Mouse (Mus musculus): ENCODE results near the gene Sema7a. TPM values are rescaled to one million over a fixed set of nuclear protein-coding genes. Genes with fewer than 3 reads are reported as not detected.
A peak's percentile ranks its signal among the peaks of the same experiment; 100 is the strongest.

Gene Sema7a
- polyA plus RNA-seq, 1 experiment from 2014 or later, result 0.26 TPM

DNA sequence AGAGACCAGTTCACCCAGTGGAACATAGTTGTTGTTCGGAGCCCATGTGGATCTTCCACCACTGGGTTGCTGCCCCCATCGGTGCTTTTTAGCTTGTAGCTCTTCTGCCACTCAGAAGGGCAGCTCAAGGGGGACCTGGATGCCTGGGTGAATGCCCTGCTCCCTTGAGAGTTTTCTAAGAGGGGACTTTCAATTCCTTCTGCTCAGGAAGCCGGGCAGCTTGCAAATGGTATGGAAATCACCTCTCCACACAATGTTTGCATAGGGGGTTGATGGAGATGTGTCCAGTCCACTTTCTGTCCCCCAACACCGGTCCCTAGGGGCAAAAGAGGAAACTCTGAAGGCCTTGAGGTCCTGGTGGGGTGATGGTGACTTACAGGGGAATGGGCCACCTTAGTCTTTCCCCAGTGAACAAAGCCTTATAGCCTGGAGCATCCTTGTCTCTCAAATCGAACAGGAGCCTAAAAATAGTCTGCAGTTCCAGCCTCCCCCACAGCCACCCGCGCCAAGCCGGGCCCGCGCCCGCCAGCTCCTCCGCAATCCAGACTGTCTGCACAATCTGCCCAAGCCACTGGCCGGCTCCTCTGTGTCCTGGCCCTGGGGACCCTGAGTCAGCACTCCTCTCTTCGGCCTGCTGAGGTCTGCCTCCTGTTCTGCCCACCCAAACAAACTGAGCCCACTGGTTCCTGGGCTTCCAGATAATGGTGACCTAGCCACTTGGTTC is 27.5 kb downstream of the Sema7a start:
- 84% methylated on average over 14 of the region's 14 CpGs for WGBS
- Histone ChIP-seq H3K36me3 (no peaks in the 10 kb centered on the region), H3K27me3 (ENCODE audit: low read depth, poor library complexity, severe bottlenecking) (no peaks in the 10 kb centered on the region), H3K9me3 (replicated peaks) (no peaks in the 10 kb centered on the region), H3K27ac (no peak overlapping the region), H3K4me1 (peaks cover 50% of the 10 kb centered on the region), H3K4me3 (no peak overlapping the region)
- no peak for DNase-seq (ENCODE audit: low spot score)

DNA sequence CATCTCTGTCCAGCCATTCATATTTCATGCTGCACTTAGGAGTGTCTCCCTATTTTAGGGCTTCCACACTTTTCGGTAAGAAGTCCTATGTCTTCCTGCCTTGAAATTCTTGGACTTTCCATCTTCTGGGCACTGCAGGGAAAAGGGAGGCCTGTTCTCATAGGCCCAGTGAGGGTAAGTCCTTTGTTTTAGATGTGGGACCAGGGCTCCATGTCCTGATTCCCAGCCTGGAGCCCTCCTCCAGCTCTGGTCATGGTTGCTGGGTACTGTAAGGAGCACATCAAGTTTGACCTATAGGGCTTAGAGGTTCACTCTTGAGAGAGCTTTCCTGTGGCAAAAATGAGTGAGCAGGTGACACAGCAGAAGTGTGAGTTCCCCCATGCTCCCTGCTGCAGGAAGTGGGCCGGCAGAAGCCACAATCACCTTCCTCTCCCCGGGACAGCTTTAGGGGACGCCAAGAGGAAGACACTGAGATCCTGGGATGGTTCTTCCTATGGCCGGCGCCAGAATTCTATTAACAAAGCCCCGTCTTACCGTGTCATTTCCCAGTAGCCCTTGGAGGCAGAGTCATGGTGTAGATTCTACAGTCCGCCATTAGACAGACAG is 28.4 kb downstream of the Sema7a start:
- 80% methylated on average over 9 of the region's 9 CpGs for WGBS

GRCm38 (mm10) chr9:57968783-57969542 is 29.1 kb downstream of the Sema7a start:
- Histone ChIP-seq H3K36me3 (no peaks in the 10 kb centered on the region), H3K27ac (0 out of 2 replicates have a peak overlapping the region, but pooled peaks have one; percentile 20), H3K4me3 (no peak overlapping the region), H3K9me3 (replicated peaks) (no peaks in the 10 kb centered on the region), H3K4me1 (peaks cover 58% of the 10 kb centered on the region), H3K27me3 (ENCODE audit: low read depth, poor library complexity, severe bottlenecking) (no peaks in the 10 kb centered on the region)
- WGBS, result 88% methylated on average over 8 of the region's 8 CpGs
- DNase-seq (ENCODE audit: low spot score), result no peak

More for the DNA sequence above, 28.4 kb downstream of the Sema7a start:
- Histone ChIP-seq H3K27me3 (ENCODE audit: low read depth, poor library complexity, severe bottlenecking) (no peaks in the 10 kb centered on the region), H3K9me3 (replicated peaks) (no peaks in the 10 kb centered on the region), H3K27ac (0 out of 2 replicates have a peak overlapping the region, but pooled peaks have one; percentile 20), H3K4me1 (peaks cover 51% of the 10 kb centered on the region), H3K36me3 (no peaks in the 10 kb centered on the region), H3K4me3 (no peak overlapping the region)
- DNase-seq (ENCODE audit: low spot score), result no peak

DNA sequence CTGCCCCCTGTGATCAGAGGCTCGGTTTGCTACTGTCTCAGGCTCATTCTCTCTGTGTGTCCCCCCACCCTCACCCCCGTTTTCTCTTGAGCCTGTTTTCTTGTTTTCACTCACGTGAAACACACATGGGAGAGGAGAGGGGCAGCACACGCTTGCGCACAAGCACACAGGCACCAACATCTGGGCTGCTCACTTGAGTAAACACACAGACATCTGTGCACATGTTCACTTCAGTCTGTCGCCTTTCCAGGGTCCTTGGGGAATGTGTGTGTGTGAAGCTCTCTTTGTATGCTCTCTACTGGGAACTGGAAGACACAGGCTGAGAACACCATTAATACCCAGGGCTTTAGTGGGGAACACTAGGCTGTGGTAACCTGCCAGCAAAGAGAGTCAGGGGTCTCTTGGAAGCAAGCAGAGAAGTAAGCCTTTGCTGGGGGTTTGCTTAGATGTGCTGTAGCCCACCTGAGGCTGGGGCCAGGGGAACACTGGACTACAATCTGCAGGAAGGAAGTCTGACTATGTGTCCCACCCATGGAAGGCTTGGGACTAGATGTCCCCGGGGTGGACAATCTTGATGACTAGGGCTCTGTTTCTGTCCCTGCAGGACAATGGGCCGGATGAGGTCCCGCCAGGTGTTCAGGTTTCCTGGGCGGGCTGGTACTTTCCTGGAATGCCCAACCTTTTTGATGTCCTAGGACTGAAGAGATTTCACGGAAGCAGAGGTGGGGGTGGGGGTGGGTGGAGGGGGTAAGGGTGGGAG is 30.0 kb downstream of the Sema7a start:
- WGBS, result 78% methylated on average over 11 of the region's 11 CpGs
- H3K9me3 ChIP-seq (replicated peaks), result no peaks in the 10 kb centered on the region
- H3K4me1 ChIP-seq, result peaks cover 61% of the 10 kb centered on the region
- H3K27ac ChIP-seq, result peak overlapping the region; percentile 58
- H3K4me3 ChIP-seq, result no peak overlapping the region
- no peaks in the 10 kb centered on the region for H3K36me3 ChIP-seq
- DNase-seq (ENCODE audit: low spot score), result no peak
- no peaks in the 10 kb centered on the region for H3K27me3 ChIP-seq (ENCODE audit: low read depth, poor library complexity, severe bottlenecking)

DNA sequence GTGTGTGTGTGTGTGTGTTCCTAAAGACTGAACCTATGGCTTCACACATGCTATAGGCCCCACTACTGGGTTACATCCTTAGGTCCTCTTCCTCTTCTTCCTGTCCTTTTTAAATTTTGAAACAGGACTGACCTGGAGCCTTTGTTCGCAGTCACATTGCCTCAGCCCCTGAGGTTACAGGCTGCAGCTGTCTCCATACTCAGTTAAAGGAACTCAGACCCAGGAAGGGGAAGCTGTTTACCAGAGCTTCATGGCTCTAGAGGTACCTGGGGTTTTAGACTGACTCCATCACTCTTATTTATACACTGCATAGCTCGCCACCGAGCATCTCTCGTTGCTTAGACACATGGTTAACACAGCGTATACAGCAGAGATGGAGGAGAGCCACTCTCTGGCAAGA is 31.5 kb downstream of the Sema7a start:
- H3K36me3 ChIP-seq, result no peaks in the 10 kb centered on the region
- peak overlapping the region; percentile 89 for H3K27ac ChIP-seq

GRCm38 (mm10) chr9:57972141-57972591 is 32.3 kb downstream of the Sema7a start:
- Histone ChIP-seq H3K27ac (peak overlapping the region; percentile 89), H3K4me1 (peaks cover 49% of the 10 kb centered on the region), H3K9me3 (replicated peaks) (no peaks in the 10 kb centered on the region), H3K4me3 (peak overlapping the region; percentile 12; the same call in 1 of the 2 replicates), H3K27me3 (ENCODE audit: low read depth, poor library complexity, severe bottlenecking) (no peaks in the 10 kb centered on the region), H3K36me3 (no peaks in the 10 kb centered on the region)
- 69% methylated on average over 9 of the region's 9 CpGs for WGBS
- DNase-seq (ENCODE audit: low spot score), result peak; percentile 52

More for the DNA sequence above, 31.5 kb downstream of the Sema7a start:
- Histone ChIP-seq H3K4me3 (no peak overlapping the region), H3K9me3 (replicated peaks) (no peaks in the 10 kb centered on the region), H3K27me3 (ENCODE audit: low read depth, poor library complexity, severe bottlenecking) (no peaks in the 10 kb centered on the region), H3K4me1 (peaks cover 49% of the 10 kb centered on the region)
- WGBS, result 97% methylated on average over 5 of the region's 5 CpGs
- no peak for DNase-seq (ENCODE audit: low spot score)

DNA sequence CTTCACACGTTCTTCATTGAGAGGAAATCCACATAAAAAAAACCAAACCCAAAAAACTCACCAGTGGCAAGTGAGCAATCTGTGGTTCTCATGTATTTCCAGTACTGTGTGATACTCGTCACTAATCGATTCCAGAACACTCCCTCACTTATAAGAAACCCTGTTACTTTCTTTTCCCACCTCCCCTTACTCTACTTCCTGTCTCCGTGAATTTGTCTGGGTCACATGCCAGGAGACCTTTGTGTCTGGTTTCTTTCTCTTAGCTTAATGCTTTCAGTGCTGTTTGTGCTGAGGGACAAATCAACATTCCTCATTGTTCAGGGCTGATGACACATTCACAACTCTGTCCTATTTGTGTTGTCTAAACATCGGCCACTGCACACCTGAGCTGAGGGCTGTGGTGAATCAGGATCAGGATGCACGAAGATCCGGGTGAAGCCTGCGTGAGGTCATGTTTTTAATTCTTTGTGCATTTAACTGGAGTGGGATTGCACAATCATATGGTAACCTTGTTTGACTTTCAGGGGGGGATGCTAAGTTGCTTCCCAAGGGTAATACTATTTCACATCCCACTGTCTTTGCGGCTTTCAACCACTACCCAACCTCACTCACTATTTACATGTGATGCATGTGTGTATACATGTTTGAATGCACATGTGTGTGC is 33.0 kb downstream of the Sema7a start:
- H3K9me3 ChIP-seq (replicated peaks), result no peaks in the 10 kb centered on the region
- no peaks in the 10 kb centered on the region for H3K27me3 ChIP-seq (ENCODE audit: low read depth, poor library complexity, severe bottlenecking)
- H3K27ac ChIP-seq, result peak overlapping the region; percentile 89
- no peak for DNase-seq (ENCODE audit: low spot score)
- no peaks in the 10 kb centered on the region for H3K36me3 ChIP-seq
- peak overlapping the region; percentile 12; the same call in 1 of the 2 replicates for H3K4me3 ChIP-seq
- WGBS, result 54% methylated on average over 9 of the region's 9 CpGs
- peaks cover 45% of the 10 kb centered on the region for H3K4me1 ChIP-seq

DNA sequence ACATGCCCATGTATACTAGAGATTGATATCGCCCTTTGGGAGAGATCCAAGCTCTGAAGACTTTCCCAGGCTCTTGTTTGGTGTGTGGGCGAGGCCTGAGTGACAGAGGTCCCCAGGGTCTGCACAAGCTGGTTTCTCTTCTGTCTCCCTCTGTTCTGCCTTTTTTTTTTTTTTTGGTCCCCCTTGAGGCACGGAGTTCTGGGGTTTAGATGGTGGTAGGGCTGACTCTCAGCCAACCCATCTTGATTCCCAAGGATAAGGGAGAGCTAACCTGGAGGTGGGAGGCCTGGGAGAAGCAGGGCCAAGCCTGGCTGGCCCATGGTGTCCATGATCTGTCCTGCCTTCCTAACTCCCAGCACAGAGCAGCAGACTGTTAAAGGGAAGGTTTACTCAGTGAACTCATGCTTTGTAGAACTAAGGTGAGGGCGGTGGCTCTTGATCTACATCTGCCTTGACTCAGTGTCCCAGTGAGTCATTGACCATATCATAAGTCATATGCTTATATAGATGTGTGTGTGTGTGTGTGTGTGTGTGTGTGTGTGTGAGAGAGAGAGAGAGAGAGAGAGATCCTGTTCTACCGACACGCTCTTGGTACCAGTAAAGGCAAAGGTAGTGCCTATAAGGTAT is 33.6 kb downstream of the Sema7a start:
- H3K4me3 ChIP-seq, result no peak overlapping the region
- H3K4me1 ChIP-seq, result peaks cover 45% of the 10 kb centered on the region
- 87% methylated on average over 6 of the region's 6 CpGs for WGBS
- peak overlapping the region; percentile 89 for H3K27ac ChIP-seq
- no peaks in the 10 kb centered on the region for H3K27me3 ChIP-seq (ENCODE audit: low read depth, poor library complexity, severe bottlenecking)
- H3K9me3 ChIP-seq (replicated peaks), result no peaks in the 10 kb centered on the region
- H3K36me3 ChIP-seq, result no peaks in the 10 kb centered on the region
- no peak for DNase-seq (ENCODE audit: low spot score)

- H3K27ac ChIP-seq, result peak overlapping the region; percentile 59
- no peaks in the 10 kb centered on the region for H3K36me3 ChIP-seq
Observed at GRCm38 (mm10) chr9:57974221-57974620, 34.3 kb downstream of the Sema7a start.

DNA sequence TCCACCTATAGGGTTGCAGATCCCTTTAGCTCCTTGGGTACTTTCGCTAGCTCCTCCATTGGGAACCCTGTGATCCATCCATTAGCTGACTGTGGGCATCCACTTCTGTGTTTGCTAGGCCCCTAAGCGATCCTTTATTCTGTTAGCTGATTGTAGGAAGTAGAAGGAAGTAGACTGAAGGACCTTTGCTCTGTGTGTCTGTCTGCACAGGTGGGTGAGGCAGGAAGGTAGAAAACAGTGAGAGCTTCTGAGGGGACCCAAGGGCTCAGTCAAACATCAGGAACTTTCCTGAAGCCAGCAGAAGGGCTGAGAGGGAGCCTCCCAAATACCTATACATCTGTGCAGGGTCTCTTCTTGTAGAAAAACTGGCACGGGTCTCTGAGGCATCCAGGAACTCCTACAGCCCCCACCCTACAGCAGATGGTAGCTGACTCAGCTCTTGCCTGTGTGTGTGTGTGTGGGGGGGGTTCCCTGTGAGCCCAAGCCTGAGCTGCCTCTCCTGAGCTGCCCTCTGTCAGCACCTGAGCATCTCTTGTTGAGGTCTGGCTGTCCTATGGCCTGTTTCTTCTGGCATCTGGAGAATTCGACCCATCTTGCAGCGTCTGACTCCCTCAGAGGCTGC is 35.4 kb downstream of the Sema7a start:
- no peak for DNase-seq (ENCODE audit: low spot score)
- WGBS, result 86% methylated on average over 5 of the region's 5 CpGs
- peaks cover 36% of the 10 kb centered on the region for H3K4me1 ChIP-seq
- peaks cover 3% of the 10 kb centered on the region; the same call in 1 of the 2 replicates for H3K27me3 ChIP-seq (ENCODE audit: low read depth, poor library complexity, severe bottlenecking)
- H3K4me3 ChIP-seq, result no peak overlapping the region
- H3K9me3 ChIP-seq (replicated peaks), result no peaks in the 10 kb centered on the region
- H3K36me3 ChIP-seq, result no peaks in the 10 kb centered on the region
- H3K27ac ChIP-seq, result peak overlapping the region; percentile 57; the same call in 1 of the 2 replicates

More at GRCm38 (mm10) chr9:57974221-57974620, 34.3 kb downstream of the Sema7a start:
- H3K4me3 ChIP-seq, result no peak overlapping the region
- no peak for DNase-seq (ENCODE audit: low spot score)
- no peaks in the 10 kb centered on the region for H3K9me3 ChIP-seq (replicated peaks)
- peaks cover 3% of the 10 kb centered on the region; the same call in 1 of the 2 replicates for H3K27me3 ChIP-seq (ENCODE audit: low read depth, poor library complexity, severe bottlenecking)
- 63% methylated on average over 5 of the region's 5 CpGs for WGBS
- H3K4me1 ChIP-seq, result peaks cover 45% of the 10 kb centered on the region

GRCm38 (mm10) chr9:57978025-57978424 is 38.1 kb downstream of the Sema7a start:
- Histone ChIP-seq H3K4me3 (no peak overlapping the region), H3K36me3 (no peaks in the 10 kb centered on the region), H3K9me3 (replicated peaks) (no peaks in the 10 kb centered on the region), H3K27me3 (ENCODE audit: low read depth, poor library complexity, severe bottlenecking) (peaks cover 3% of the 10 kb centered on the region; the same call in 1 of the 2 replicates), H3K27ac (no peak overlapping the region), H3K4me1 (peaks cover 16% of the 10 kb centered on the region)
- 91% methylated on average over 6 of the region's 6 CpGs for WGBS
- no peak for DNase-seq (ENCODE audit: low spot score)

All from limb, embryonic 10.5 days (tissue).